Mouse (Mus musculus) gastrocnemius, postnatal 36 days (tissue): ENCODE results near the gene Fras1. TPM values are rescaled to one million over a fixed set of nuclear protein-coding genes. Genes with fewer than 3 reads are reported as not detected.

ENCODE experiments used
- DNase-seq, 2 experiments: peaks; one replicate each; pipeline ENCODE4 v3.0.0; 2022
- intact Hi-C: fragments of 180-260 bp; cut with DNase I; formaldehyde crosslinking; loops from one replicate; pipeline ENCODE4 v1.15.1; 2025
- total RNA-seq, 2 experiments: library from RNA; stranded (reverse); gene quantifications; 2 replicates each; pipeline ENCODE4 v1.2.3; 2021

Gene Fras1
- total RNA-seq, 2 experiments from 2014 or later, result 2.9 to 3.4 TPM

GRCm38 (mm10) chr5:96395786-96396650 lies 22.3 kb downstream of the Fras1 start:
- intact Hi-C loops, result no loop called here
- DNase-seq, result no peak

DNA sequence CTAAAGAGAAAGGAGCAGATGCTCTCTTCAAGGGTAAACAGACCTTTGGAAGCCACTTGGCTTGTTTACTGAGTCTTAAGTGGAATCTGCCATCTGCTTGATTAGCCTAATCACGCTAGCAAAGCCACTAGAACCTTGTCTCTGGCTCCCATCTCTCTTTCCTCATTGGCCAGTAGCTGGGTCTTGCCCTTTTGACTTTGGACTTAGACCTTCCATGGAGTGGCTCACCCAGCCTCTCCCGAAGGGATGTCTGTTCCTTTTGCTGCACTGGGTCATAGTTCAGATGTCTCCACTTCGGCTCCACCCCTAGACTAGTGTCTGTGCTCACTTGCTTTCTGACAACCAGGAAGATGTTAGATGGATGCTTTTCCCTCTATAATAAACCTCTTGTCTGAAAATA lies 28.8 kb downstream of the Fras1 start:
- intact Hi-C loops, result no loop called here
- DNase-seq, result no peak

GRCm38 (mm10) chr5:96405139-96405842 lies 31.5 kb downstream of the Fras1 start:
- DNase-seq, result no peak
- intact Hi-C loops, result no loop called here

- intact Hi-C loops, result no loop called here
- no peak for DNase-seq
Observed at GRCm38 (mm10) chr5:96408291-96408690, 34.5 kb downstream of the Fras1 start.

GRCm38 (mm10) chr5:96412754-96413394 lies 39.1 kb downstream of the Fras1 start:
- intact Hi-C loops, result no loop called here
- DNase-seq, result no peak

DNA sequence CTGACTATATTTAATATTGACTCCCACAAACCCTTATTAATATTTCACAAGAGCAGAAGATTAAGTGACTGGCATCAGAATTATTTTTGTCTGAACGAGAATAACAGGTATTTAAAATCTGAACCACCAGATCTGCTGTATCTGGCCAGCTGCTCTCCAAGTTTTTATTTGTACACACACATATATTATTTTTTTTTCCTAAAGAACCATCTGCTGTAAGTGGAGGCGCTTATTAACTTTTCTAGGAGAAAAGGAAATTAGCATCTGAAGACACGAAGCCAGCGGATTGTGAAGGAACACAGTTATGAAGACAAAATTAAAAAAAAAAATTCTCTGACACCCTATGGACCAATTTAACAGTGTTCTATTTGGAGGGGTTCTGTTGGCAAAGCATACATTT lies 43.4 kb downstream of the Fras1 start:
- DNase-seq, result no peak
- intact Hi-C loops, result no loop called here

DNA sequence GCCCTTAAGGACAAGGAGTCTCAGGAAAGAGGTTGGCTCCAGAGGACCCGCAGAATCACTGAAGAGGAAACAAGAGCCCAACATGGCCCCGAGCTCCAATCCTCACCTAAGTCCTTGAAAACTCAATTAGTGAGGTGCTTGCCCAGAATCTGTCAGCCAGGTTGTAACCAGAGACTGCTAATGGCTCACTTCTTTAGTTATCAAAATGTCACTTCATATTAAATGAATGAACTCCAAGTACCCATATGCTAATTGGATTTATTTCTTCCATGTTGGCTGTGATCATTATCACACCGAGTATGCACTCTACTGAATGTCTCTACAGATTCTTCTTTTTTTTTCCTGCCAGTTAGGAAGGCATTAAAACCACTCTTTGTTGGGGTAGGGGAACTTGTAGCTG lies 47.8 kb downstream of the Fras1 start:
- intact Hi-C loops, result no loop called here
- DNase-seq, result no peak

- no peak for DNase-seq
- intact Hi-C loops, result no loop called here
Observed at GRCm38 (mm10) chr5:96422716-96423115, 49.0 kb downstream of the Fras1 start.

DNA sequence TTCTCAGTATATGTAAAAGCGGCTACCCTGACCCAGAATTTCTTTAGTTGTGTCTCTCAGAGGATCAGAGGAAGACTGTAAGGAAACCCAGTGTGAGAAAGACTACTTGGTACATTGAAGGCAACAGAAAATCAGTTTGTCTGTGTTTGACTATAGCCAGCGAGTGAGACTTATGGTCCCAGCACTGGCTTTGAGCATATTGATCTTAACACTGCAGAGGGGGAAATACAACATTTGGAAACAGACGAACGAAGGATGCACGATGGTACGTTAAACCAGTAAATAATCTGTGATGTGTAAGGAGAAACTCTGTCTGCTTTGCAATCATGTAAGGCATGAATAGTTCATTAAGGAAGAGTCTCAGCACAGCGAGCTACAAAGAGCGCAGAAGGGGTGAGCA lies 51.6 kb downstream of the Fras1 start:
- intact Hi-C loops, result no loop called here

DNA sequence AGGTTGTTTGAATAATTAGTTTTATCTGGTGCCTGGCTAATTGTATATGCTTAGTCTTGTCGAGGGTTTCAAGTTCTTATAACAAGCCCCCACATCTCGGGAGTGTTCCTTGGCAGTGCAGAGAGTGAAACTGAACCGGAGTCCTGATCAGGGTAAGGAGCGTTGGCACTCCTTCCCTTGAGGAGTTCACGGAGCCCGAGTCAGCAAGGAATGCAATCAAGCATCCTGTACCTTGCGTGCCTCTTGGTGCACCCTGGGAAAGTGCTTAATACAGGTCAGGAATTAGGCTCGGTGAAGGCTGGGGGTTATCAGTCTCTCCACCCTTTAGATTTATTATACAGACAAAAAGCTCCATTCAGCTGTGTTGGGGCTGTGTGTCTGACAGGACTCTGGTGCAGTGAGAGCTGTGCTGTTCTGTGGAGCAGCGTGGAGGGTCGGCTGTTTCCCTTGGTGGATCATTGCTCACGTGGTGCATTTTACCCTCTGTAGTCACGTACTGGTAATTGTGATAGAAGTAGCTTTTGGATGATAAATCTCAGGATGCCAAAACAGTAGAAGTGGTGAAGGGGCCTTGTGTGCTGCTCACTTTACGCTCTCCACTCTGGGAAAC lies 55.9 kb downstream of the Fras1 start:
- DNase-seq, result no peak
- intact Hi-C loops, result no loop called here

More for the DNA sequence above, 51.6 kb downstream of the Fras1 start:
- no peak for DNase-seq

DNA sequence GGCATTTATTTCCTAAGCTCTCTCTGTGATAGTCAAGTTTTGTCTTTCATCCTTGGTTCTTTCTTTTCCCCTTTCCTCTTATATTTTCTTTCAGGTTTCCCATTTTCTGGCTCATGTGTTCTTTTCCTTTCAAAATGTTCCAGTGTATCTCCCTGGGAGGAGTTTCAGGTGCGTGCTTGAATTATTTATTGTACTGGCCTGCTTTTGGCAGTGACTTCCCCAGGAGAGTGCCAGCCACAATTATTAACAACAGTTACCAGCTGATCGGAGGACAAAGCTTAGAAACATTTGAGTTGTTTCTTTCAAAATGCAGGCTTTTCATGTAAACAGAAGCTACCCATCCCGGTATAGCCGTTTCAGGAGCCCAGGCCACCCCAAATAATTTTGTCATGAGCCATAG lies 64.1 kb downstream of the Fras1 start:
- intact Hi-C loops, result no loop called here
- DNase-seq, result no peak

DNA sequence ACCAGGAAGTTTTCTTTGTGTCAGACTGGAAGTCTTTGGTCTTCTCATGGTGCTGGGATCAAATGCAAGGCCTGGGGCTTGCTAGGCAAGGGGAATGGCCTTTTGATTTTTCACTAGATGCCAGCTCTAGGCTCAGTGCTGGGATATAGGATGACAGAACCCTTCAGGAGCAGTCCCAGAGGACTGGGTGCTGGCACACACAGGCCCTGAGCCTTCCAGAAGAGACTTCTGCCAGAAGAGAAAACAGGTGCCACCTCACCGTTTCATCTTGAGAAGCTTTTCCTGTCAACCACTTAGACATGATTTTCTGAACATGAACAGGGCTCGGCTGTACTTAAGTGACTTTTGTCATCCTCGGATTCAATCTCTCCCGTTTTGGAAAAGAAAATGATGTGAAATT lies 66.1 kb downstream of the Fras1 start:
- DNase-seq, result peak; percentile 8 to 15
- intact Hi-C loops, result no loop called here

- no peak for DNase-seq
- intact Hi-C loops, result no loop called here
Observed at GRCm38 (mm10) chr5:96447460-96447859, 73.7 kb downstream of the Fras1 start.

- intact Hi-C loops, result no loop called here
- no peak for DNase-seq
Observed at GRCm38 (mm10) chr5:96452027-96452426, 78.3 kb downstream of the Fras1 start.

- no peak for DNase-seq
- intact Hi-C loops, result no loop called here
Observed at GRCm38 (mm10) chr5:96453386-96453785, 79.6 kb downstream of the Fras1 start.

DNA sequence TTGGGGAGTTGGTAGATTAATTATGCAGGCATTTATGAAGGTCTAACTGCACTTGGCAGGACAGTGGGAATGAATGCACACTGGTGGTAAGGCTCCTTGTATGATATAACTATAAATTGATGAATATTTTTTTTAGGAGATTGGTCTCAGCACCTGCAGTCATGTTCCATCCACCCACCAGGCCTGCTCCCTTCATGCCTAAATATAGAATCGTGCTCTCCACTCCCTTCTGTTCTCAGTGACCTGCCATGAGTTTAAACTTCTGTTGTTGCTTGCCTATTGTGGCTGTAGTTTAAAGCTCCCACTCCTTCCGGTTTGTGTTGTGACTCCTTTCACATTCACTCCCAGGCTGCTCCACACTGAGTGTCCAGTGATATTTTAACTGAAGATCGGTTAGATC lies 80.7 kb downstream of the Fras1 start:
- no peak for DNase-seq
- intact Hi-C loops, result no loop called here

- no peak for DNase-seq
- intact Hi-C loops, result no loop called here
Observed at GRCm38 (mm10) chr5:96455241-96455640, 81.5 kb downstream of the Fras1 start.

DNA sequence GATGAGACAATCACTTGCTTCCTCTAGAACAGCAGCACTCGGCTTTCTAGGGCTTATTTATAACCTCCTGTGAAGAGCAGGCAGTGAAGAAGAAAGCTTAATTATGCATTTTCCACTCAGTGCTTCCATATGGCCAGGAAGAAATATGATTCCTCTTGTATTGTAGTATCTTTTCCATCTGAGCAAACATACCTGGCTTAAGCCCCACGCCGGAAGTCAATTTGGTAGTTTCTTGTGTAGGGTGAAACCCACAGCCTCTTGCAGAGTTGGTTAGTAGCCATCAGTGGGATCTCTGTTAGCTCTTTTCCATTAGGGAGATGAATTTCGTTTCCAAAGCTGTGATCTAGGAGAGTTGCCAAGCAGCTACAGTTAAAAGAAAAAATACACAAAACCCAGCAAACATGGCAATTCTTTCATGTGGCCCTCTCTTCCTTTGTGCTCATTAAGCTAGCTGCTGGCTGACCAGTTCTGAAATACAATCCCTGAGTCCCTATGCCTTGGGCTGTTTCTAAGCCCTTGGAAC lies 83.7 kb downstream of the Fras1 start:
- intact Hi-C loops, result no loop called here
- DNase-seq, result no peak

- intact Hi-C loops, result no loop called here
- no peak for DNase-seq
Observed at GRCm38 (mm10) chr5:96459605-96460004, 85.8 kb downstream of the Fras1 start.

- intact Hi-C loops, result no loop called here
- no peak for DNase-seq
Observed at GRCm38 (mm10) chr5:96462197-96462596, 88.4 kb downstream of the Fras1 start.

GRCm38 (mm10) chr5:96466461-96466860 lies 92.7 kb downstream of the Fras1 start:
- intact Hi-C loops, result no loop called here

More at GRCm38 (mm10) chr5:96466461-96466860, 92.7 kb downstream of the Fras1 start:
- DNase-seq, result no peak
